Mouse (Mus musculus) brown adipose tissue, adult 24 weeks (tissue): ENCODE measurements at regions not wholly inside any gene's neighbourhood (a gene's known extent, or its start where the extent isn't known, plus 50 kb on each side); places are given as distances from the start of the nearest gene placed in this dataset.

ENCODE experiments used
- H3K27ac ChIP-seq: fragments of 200-500 bp; replicated peaks from 2 replicates; pipeline ENCODE4 v1.5.1; 2012; ENCODE audit warnings: low read depth, mild to moderate bottlenecking, low read length
- H3K4me1 ChIP-seq: fragments of 200-500 bp; 2 replicates; pipeline ENCODE4 v1.6.1; 2012; ENCODE audit warnings: low read length, mixed read lengths; ENCODE audit not compliant: control insufficient read depth, insufficient read depth, insufficient read length
- H3K4me3 ChIP-seq: fragments of 200-500 bp; 2 replicates; pipeline ENCODE4 v1.5.1; 2012; ENCODE audit warnings: low read depth, mild to moderate bottlenecking, low read length, moderate library complexity; ENCODE audit not compliant: insufficient read depth

DNA sequence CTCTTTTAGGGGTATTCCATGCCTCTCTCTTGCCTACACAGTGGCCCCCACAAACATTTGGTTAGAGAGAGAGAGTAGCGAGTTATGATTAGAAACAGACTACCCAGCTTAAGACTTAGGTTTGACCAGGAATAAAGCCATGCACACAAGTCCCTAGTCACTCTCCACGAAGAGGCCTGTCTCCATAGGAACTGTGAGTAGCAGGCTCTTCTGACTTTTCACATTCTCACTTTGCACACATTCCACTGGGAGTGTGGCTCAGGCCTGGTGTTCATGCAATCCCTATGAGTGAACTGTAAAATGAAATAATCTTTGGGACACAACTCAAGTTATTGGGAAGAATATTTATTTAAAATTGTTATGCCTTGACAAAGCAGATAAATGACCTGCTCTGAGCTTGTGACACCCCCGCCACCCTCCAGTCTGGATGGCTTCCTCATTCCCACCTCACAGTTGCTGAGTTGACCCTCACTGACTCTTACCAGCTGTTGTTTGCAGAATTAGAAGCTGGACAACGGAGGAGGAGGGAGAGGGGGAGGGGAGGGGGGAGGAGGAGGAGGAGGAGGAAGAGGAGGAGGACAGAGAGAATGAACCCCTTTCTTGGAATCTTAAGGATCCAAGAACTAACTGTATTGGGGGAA is 78.7 kb upstream of the Egln3 start:
- no peak overlapping the region for H3K27ac ChIP-seq
- H3K4me3 ChIP-seq = no peak overlapping the region
- no peaks in the 10 kb centered on the region for H3K4me1 ChIP-seq

DNA sequence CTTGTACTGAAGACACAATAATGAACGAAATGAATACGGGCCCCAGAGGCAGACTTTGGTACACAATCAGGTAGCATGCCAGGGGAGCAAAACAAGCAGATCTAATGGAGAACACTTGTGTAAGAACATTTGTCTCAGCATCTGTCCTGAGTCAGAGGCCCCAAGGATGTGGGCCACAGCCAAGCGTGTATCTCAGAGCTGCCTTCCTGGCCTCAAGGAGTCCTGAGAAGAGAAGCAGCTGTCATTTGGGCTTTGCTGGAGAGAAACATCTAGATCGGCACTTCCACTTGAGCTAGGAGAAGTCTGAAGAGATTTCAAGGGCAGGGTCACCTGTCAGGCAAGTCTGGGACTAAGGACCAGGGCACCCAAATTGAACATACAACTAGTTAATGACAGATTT is 76.8 kb upstream of the Egln3 start:
- Histone ChIP-seq H3K4me1 (no peaks in the 10 kb centered on the region), H3K4me3 (no peak overlapping the region), H3K27ac (no peak overlapping the region)

- H3K4me3 ChIP-seq = no peak overlapping the region
- H3K4me1 ChIP-seq = no peaks in the 10 kb centered on the region
- H3K27ac ChIP-seq = no peak overlapping the region
Measured at GRCm38 (mm10) chr12:54280001-54280400, 76.3 kb upstream of the Egln3 start.

- H3K4me1 ChIP-seq = no peaks in the 10 kb centered on the region
- H3K4me3 ChIP-seq = no peak overlapping the region
- H3K27ac ChIP-seq = no peak overlapping the region
Measured at GRCm38 (mm10) chr12:54276978-54277537, 73.4 kb upstream of the Egln3 start.

- Histone ChIP-seq H3K4me3 (no peak overlapping the region), H3K4me1 (no peaks in the 10 kb centered on the region), H3K27ac (no peak overlapping the region)
Measured at GRCm38 (mm10) chr12:54273506-54273905, 69.8 kb upstream of the Egln3 start.

GRCm38 (mm10) chr12:54272696-54273095 is 69.0 kb upstream of the Egln3 start:
- no peak overlapping the region for H3K27ac ChIP-seq
- H3K4me3 ChIP-seq = no peak overlapping the region

DNA sequence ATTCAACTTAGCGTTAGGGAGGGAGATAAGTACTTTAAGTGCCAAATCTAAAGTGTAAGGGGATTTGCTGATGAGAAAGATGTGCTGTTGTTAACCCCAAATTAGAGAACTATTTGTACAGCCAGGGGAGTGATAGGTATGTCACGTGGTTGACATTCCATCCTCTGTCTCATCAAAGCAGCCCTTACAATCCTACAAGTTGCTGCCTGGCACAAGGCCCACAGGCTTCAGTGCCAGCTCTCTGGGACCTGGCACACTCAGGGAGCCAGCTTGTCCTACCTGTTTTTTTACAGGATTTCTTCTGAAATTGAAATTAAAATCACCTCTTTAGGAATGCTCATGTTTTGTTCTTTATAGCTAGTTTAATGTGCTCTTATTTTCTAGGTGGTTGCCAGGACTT is 68.6 kb upstream of the Egln3 start:
- Histone ChIP-seq H3K27ac (no peak overlapping the region), H3K4me3 (no peak overlapping the region), H3K4me1 (no peaks in the 10 kb centered on the region)

More at GRCm38 (mm10) chr12:54272696-54273095, 69.0 kb upstream of the Egln3 start:
- H3K4me1 ChIP-seq = no peaks in the 10 kb centered on the region

DNA sequence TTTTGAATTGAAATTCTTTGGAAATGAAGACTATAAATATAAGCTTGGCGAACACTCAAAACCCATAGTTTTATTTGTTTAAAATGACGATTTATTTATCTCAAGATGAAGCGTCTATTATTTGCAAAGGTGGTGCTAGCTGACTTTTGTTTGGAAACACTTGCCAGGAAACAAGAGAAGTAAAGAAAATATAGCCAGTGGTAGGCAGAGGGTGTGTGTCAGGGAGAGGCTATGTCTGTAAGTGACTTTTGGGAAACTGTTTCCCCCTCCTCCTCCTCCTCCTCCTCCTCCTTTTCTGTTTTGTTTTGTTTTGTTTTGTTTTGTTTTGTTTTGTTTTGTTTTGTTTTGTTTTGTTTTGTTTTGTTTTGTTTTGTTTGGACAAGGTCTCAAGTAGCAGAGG is 62.2 kb upstream of the Egln3 start:
- peaks cover 4% of the 10 kb centered on the region; the same call in 1 of the 2 replicates for H3K4me1 ChIP-seq
- no peak overlapping the region for H3K27ac ChIP-seq
- H3K4me3 ChIP-seq = no peak overlapping the region

DNA sequence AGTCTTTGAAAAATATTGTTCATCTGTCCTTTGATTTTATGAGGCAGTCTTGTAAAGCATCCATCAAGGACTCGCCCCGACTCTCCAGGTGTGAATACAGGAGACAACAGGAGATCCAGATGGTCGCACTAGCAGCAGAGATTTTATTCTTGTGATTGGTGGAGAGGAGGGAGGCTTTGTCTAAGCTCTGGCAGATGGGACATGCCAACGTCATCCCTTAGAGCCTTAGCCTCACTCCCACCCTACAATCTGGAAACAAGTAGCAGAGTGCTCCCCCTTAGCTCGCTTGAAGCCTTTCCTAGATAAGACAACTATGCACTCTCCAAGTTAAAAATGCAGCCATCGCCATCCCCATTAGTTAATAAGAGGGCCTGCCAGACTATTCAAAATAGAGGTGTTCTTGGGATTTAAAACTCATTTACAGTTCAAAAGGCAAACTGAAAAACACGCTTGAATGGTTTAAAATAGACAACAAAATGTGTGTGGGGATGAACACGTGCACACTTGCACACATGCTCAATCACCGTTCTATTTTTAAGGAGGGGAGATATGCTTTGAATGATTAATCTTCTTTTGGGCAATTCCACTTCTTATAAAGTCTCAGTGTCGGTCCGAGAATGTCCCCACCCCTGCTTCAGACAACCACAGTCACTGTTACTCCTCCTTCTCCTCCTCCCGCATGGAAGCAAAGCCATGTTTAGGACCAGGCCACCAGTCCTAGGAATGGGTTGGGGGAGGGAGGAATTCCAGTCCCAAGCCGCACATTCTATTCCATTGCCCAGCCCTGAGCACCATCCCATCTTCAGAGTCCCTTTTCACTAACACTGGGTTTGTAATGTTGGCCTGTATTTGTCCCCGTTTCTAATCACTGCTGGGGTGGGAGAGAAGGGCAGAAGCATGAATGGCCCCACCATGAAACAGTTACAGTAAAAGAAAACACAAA is 61.5 kb upstream of the Egln3 start:
- peaks cover 4% of the 10 kb centered on the region; the same call in 1 of the 2 replicates for H3K4me1 ChIP-seq
- H3K27ac ChIP-seq = no peak overlapping the region
- no peak overlapping the region for H3K4me3 ChIP-seq

DNA sequence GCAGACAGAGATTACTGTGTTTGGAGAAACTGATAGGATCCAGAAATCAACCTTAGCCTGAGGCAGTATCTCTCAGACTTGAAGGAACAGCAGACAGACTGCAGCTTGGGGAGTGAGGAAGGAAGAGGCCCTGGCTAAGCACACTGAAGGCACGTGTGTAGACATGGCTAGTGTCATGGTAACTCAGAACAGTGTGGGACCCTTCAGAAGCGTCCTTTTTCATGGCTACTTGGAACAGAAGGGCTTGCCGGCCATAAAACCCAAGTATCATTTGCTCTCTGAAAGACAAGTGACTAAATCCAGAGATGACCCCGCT is 60.7 kb upstream of the Egln3 start:
- no peak overlapping the region for H3K4me3 ChIP-seq
- peaks cover 4% of the 10 kb centered on the region; the same call in 1 of the 2 replicates for H3K4me1 ChIP-seq
- H3K27ac ChIP-seq = no peak overlapping the region

- peaks cover 4% of the 10 kb centered on the region; the same call in 1 of the 2 replicates for H3K4me1 ChIP-seq
- no peak overlapping the region for H3K4me3 ChIP-seq
- no peak overlapping the region for H3K27ac ChIP-seq
Measured at GRCm38 (mm10) chr12:54263733-54264417, 60.2 kb upstream of the Egln3 start.

GRCm38 (mm10) chr12:54262236-54263005 is 58.8 kb upstream of the Egln3 start:
- H3K27ac ChIP-seq = no peak overlapping the region
- H3K4me1 ChIP-seq = peaks cover 4% of the 10 kb centered on the region; the same call in 1 of the 2 replicates
- H3K4me3 ChIP-seq = no peak overlapping the region

DNA sequence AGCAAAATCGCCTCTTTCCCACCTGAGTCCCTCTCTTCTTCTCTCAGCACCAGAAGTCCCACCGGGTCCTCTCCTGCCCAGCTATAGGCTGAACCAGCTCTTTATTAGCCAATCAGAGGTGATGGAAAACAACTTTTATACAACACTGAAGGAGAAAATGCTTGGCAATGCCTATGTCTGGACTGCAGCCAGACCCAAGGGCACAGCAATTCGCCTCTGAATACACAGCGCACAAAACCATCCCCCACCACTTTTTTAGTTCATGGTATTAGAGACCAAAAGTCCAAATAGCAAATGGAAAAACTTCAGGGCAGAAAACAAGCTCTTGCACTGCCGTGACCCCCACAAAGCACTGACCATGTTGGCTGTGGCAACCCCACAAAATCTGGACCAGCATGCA is 57.8 kb upstream of the Egln3 start:
- Histone ChIP-seq H3K27ac (no peak overlapping the region), H3K4me3 (no peak overlapping the region)

GRCm38 (mm10) chr12:54260502-54260901 is 56.8 kb upstream of the Egln3 start:
- peaks cover 4% of the 10 kb centered on the region; the same call in 1 of the 2 replicates for H3K4me1 ChIP-seq
- no peak overlapping the region for H3K27ac ChIP-seq
- H3K4me3 ChIP-seq = no peak overlapping the region

More for the DNA sequence above, 57.8 kb upstream of the Egln3 start:
- peaks cover 4% of the 10 kb centered on the region; the same call in 1 of the 2 replicates for H3K4me1 ChIP-seq
